Mouse (Mus musculus): ENCODE data around the gene Mst1r.

- TF ChIP-seq CEBPB (IDR thresholded peaks at IDR 0.05; ENCODE audit: low read depth) (no peak), CTCF (IDR thresholded peaks at IDR 0.05; ENCODE audit: control insufficient read depth, insufficient read depth, insufficient read length) (no peak)
These were observed 26.3 kb upstream of the Mst1r start for GRCm38 (mm10) chr9:107880411-107880810.

Data from C2C12 (cell line).